Mouse (Mus musculus) liver, embryonic 12.5 days (tissue): ENCODE measurements around the gene Kctd17. TPM values are rescaled to one million over a fixed set of nuclear protein-coding genes. Genes with fewer than 3 reads are reported as not detected.

ENCODE experiments used
- ATAC-seq: fragments of 200-750 bp; cut with Nextera tagmentation; 2 replicates; pipeline ENCODE4 v1.8.0; 2017; ENCODE audit warnings: moderate number of reproducible peaks, mild to moderate bottlenecking, moderate library complexity
- H3K27ac ChIP-seq: fragments of 300-500 bp; sonication (generic); 2 replicates; pipeline ENCODE4 v1.5.1; 2016; ENCODE audit warnings: mild to moderate bottlenecking
- H3K27me3 ChIP-seq: fragments of 300-500 bp; sonication (generic); replicated peaks from 2 replicates; pipeline ENCODE4 v1.6.1; 2016; ENCODE audit warnings: mild to moderate bottlenecking, moderate library complexity
- H3K36me3 ChIP-seq: fragments of 300-500 bp; sonication (generic); 2 replicates; pipeline ENCODE4 v1.6.1; 2016; ENCODE audit warnings: mild to moderate bottlenecking, moderate library complexity
- H3K4me1 ChIP-seq: fragments of 300-500 bp; sonication (generic); 2 replicates; pipeline ENCODE4 v1.6.1; 2016
- H3K4me2 ChIP-seq: fragments of 300-500 bp; sonication (generic); 2 replicates; pipeline ENCODE4 v1.6.1; 2016; ENCODE audit warnings: mild to moderate bottlenecking, moderate library complexity
- H3K4me3 ChIP-seq: fragments of 300-500 bp; sonication (generic); 2 replicates; pipeline ENCODE4 v1.5.1; 2016; ENCODE audit warnings: mild to moderate bottlenecking, moderate library complexity
- H3K9ac ChIP-seq: fragments of 300-500 bp; sonication (generic); 2 replicates; pipeline ENCODE4 v1.6.1; 2016; ENCODE audit warnings: mild to moderate bottlenecking, moderate library complexity
- H3K9me3 ChIP-seq: fragments of 300-500 bp; sonication (generic); replicated peaks from 2 replicates; pipeline ENCODE4 v1.6.1; 2016; ENCODE audit warnings: mild to moderate bottlenecking, moderate library complexity
- WGBS: fragments of 180-500 bp; shearing (Covaris S2); methylation state at CpG from one replicate; pipeline ENCODE4 v1.1.7; 2016; ENCODE audit not compliant: insufficient replicate concordance; 5-methylcytosine and 5-hydroxymethylcytosine counted together
- polyA plus RNA-seq: library from polyadenylated mRNA; unstranded; fragments of >200 nt; fragmentation: Nextera tagmentation; extraction: Ambion mirVana; gene quantifications from 2 replicates; pipeline ENCODE4 v1.2.1, GENCODE M21; 2016

Gene Kctd17
- polyA plus RNA-seq, 1 experiment from 2014 or later = 8.8 TPM

DNA sequence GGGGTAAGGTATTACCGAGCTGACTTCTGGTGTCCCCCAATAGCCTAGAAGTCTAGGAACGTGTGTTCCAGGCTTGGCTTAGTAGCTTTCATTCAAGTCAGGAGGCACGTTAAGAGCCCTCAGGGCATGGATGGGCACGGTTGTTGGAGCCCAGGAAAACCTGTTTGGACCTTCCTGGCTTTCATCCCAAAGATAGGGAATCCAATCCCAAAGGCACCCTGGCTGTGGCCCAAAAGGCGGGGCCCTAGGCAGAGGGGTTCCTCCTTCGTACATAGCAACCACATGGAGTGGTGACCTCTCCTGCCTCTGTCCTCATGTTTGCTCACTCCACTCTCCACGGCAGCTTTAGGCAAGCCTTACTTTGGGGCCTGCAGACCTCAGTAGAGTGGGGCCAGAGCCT, 25.9 kb upstream of the Kctd17 start:
- peak overlapping the region; percentile 65 for H3K27ac ChIP-seq
- peaks cover 13% of the 10 kb centered on the region for H3K36me3 ChIP-seq
- H3K4me3 ChIP-seq = no peak overlapping the region
- no peaks in the 10 kb centered on the region for H3K9me3 ChIP-seq
- no peak for ATAC-seq
- H3K9ac ChIP-seq = peak overlapping the region; percentile 51; the same call in 1 of the 2 replicates
- H3K4me1 ChIP-seq = peaks cover 57% of the 10 kb centered on the region
- WGBS = 74% methylated on average over 7 of the region's 7 CpGs
- peaks cover 6% of the 10 kb centered on the region; the same call in 1 of the 2 replicates for H3K27me3 ChIP-seq
- H3K4me2 ChIP-seq = peak overlapping the region; percentile 93

DNA sequence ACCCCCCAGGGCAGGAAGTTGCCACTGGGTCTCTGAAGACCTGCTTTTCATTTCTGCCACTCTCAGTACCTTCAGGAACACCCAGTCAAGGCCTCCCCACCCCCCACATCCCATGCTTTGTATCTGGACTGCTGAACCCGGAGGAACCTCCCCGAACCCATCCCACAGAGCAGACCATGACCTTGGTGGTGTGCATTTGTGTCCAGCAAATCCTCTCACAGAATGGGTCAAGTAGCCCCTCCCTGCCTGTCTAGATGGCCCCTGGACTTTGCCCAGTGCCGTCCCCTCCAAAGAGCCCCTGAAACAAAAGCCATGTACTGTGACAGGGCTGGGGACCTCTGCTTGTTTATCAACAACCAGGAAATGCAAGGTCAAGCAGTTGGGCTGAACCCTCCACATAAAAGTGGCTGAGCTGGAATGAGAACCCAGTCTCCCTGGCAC, 25.0 kb upstream of the Kctd17 start:
- 61% methylated on average over 3 of the region's 3 CpGs for WGBS
- ATAC-seq = no peak
- H3K9me3 ChIP-seq = no peaks in the 10 kb centered on the region
- peak overlapping the region; percentile 85 for H3K4me3 ChIP-seq
- peak overlapping the region; percentile 93 for H3K4me2 ChIP-seq
- H3K27me3 ChIP-seq = peaks cover 9% of the 10 kb centered on the region
- H3K4me1 ChIP-seq = peaks cover 66% of the 10 kb centered on the region
- peak overlapping the region; percentile 99 for H3K27ac ChIP-seq
- H3K9ac ChIP-seq = peak overlapping the region; percentile 96; the same call in 1 of the 2 replicates
- H3K36me3 ChIP-seq = peaks cover 13% of the 10 kb centered on the region

DNA sequence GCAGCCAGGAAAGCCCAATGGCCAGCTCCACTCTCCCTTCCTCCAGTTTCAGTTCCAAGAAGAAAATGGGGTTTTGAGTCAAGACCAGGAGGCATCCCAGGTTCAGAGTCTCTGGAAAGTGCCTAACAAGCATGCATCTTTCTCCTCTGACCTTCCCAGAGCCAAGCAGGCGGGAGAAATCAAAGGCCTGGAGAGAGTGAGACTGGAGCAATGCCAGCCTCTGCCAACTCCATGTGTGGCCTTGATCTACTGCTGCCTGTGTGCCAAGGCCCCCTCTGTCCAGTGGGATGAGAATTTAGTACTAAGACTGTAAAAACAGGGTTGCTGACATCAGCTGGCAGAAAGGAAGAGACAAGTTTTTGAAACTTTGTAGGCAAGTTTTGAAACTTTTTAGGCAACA, 24.5 kb upstream of the Kctd17 start:
- 63% methylated on average over 1 of the region's 1 CpGs for WGBS
- ATAC-seq = no peak
- Histone ChIP-seq H3K27ac (peak overlapping the region; percentile 99), H3K4me2 (peak overlapping the region; percentile 93), H3K4me1 (peaks cover 72% of the 10 kb centered on the region), H3K9ac (peak overlapping the region; percentile 96), H3K9me3 (no peaks in the 10 kb centered on the region), H3K27me3 (peaks cover 14% of the 10 kb centered on the region), H3K4me3 (peak overlapping the region; percentile 85), H3K36me3 (peaks cover 13% of the 10 kb centered on the region)

DNA sequence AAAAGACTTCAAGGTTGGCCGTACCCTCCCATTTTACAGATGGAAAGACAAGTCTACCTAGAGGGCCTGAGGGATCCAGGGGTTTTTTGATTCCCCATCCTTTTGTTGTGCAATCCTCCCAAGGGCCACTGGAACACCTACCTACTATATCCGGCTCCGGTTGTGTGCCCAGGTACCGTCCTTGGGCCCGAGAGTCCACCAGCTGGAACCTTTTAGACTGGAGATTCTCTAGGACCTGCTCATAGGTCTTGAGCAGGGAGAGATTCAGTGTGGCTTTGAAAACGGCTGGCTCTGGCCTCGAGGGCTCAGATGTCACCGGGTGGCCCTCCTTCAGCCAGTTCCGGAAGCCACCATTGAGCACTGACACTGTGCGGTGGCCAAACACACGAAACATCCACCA, 23.3 kb upstream of the Kctd17 start:
- H3K4me3 ChIP-seq = peak overlapping the region; percentile 85
- no peak for ATAC-seq
- peak overlapping the region; percentile 99 for H3K27ac ChIP-seq
- WGBS = 57% methylated on average over 11 of the region's 11 CpGs
- peaks cover 84% of the 10 kb centered on the region for H3K4me1 ChIP-seq
- peaks cover 7% of the 10 kb centered on the region for H3K36me3 ChIP-seq
- H3K9me3 ChIP-seq = no peaks in the 10 kb centered on the region
- peak overlapping the region; percentile 93 for H3K4me2 ChIP-seq
- H3K27me3 ChIP-seq = peaks cover 22% of the 10 kb centered on the region
- H3K9ac ChIP-seq = peak overlapping the region; percentile 96

DNA sequence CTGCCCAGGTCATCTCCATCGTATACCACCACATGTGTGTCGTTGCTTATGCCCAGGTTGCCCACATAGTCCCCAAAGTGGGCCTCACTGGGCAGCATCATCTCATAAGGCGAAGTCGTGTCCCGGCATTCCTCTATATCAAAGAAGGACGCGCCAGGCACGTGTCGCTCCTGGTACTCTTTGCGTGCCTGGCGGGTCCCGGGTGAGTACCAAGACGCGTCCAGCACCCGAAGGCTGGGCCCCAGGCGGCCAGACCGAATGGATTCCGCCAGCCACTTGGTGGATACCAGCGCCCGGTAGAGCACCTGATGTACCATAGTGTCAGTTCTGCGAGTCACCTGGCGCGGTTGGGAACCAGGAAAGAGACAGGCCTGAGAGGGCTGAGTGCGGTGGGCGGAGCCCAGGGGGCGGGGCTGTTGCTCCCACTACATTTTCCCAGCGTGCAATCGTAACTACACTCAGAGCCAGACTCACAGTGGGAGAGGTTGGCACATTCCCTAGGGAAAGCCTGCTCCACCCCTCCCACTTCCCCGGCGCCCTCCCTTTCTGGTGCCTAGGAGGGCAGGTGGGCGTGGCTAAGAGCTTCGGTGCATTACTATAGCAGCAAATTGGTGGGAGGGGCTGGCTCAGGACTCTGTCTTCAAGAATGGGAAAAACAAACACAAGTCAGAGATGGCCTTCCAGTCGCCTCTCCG, 22.7 kb upstream of the Kctd17 start, which contains the start of gene Tst:
Tst (minus strand) TSS at position 391 of the 695 bp plus-strand sequence.
- peak; percentile 67 for ATAC-seq
- Histone ChIP-seq H3K4me2 (peak within 1 kb of the TSS; percentile 93), H3K36me3 (peaks cover 12% of the 10 kb centered on the region), H3K9ac (peak within 1 kb of the TSS; percentile 96), H3K4me3 (peak within 1 kb of the TSS; percentile 85), H3K4me1 (peaks cover 88% of the 10 kb centered on the region), H3K27me3 (peaks cover 26% of the 10 kb centered on the region), H3K27ac (peak within 1 kb of the TSS; percentile 99), H3K9me3 (no peaks in the 10 kb centered on the region)
- WGBS = 4% methylated on average over 34 of the region's 34 CpGs

DNA sequence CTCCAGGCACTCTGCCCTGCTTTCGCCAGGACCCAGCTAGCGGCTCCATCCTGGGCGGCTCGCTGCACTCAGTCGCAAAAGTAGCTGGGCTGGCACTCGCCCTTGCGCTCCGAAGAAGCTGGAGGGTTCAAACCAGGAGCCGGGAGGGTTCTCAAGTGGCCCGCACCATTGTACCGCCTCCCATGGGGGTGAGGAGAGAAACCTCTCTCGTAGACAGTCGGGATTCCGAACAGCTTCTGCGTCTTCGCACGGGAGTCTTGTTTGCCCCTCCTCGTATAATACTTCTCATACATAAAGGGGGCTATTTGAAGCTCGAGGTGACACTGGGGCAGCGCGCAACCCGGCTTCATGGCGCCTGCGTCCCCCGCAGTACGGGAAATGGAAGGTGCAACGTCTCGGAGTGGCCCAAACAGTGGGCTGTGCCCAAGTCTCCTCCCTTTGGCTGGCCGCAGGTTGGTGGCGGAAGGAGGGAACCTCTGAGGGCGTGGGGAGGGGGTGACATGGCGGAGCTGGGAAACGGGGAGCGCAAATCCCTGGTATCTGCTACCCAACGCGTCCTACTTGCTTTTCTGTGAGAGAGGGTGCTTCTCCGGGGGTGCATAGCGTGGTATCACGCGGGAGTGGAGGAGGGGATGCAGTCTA, 21.9 kb upstream of the Kctd17 start, which contains the start of gene Mpst:
Mpst (plus strand) TSS at position 124 of the 642 bp plus-strand sequence.
- peak within 1 kb of the TSS; percentile 85 for H3K4me3 ChIP-seq
- 1% methylated on average over 40 of the region's 40 CpGs for WGBS
- H3K9ac ChIP-seq = peak within 1 kb of the TSS; percentile 96
- peak within 1 kb of the TSS; percentile 99 for H3K27ac ChIP-seq
- peak; percentile 89 for ATAC-seq
- H3K4me1 ChIP-seq = peaks cover 88% of the 10 kb centered on the region
- H3K9me3 ChIP-seq = no peaks in the 10 kb centered on the region
- H3K27me3 ChIP-seq = peaks cover 33% of the 10 kb centered on the region
- peaks cover 14% of the 10 kb centered on the region for H3K36me3 ChIP-seq
- H3K4me2 ChIP-seq = peak within 1 kb of the TSS; percentile 93

DNA sequence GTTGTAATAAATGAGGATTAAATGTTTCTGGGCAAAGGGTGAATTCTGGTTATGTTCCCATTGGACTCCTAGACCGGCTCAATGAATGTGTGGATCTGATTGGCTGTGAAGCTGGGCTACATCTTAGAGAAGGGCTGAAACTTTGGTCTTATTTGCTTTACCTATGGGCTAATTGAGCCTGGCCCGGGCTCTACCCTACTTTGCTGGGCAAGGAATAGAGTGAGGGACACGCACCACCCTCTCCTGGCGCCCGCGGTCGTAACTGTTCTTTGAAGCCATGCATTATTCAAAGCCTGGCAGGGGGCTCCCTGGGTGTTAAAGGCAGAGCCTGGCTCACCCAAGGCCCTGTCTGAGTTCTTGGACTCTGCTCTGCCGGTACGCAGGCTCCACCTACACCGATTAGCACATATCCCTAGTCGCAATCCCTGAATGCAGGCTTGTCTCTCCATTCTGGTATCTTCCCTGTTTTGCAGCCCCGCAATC, 18.8 kb upstream of the Kctd17 start:
- Histone ChIP-seq H3K27me3 (peaks cover 42% of the 10 kb centered on the region), H3K4me3 (peak overlapping the region; percentile 38), H3K36me3 (peaks cover 37% of the 10 kb centered on the region), H3K4me2 (peak overlapping the region; percentile 93), H3K27ac (peak overlapping the region; percentile 97), H3K9me3 (no peaks in the 10 kb centered on the region), H3K9ac (peak overlapping the region; percentile 52), H3K4me1 (peaks cover 88% of the 10 kb centered on the region)
- WGBS = 32% methylated on average over 12 of the region's 12 CpGs
- no peak for ATAC-seq

DNA sequence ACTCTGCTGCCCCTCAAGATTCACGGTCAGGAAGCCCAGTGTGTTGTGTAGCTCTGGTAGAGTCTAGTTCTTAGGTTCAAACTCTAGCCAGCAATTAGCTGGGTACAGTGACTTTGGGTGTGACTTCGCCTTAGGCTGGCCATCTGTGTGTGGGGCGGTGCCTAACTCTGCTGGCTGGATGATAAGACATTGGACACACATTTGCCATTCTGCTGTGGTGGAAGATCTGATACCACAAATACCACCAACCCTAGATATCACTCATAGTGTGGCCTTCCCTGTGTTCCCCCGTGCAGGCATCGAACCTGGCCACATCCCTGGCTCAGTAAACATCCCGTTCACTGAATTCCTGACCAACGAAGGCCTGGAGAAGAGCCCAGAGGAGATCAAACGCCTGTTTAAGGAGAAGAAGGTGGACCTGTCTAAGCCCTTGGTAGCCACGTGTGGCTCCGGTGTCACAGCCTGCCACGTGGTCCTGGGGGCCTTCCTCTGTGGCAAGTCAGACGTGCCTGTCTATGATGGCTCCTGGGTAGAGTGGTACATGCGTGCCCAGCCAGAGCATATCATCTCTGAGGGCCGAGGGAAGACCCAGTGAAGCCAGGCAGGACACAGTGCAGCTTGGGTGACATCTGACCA, 15.2 kb upstream of the Kctd17 start:
- H3K36me3 ChIP-seq = peaks cover 47% of the 10 kb centered on the region
- ATAC-seq = peak; percentile 94

DNA sequence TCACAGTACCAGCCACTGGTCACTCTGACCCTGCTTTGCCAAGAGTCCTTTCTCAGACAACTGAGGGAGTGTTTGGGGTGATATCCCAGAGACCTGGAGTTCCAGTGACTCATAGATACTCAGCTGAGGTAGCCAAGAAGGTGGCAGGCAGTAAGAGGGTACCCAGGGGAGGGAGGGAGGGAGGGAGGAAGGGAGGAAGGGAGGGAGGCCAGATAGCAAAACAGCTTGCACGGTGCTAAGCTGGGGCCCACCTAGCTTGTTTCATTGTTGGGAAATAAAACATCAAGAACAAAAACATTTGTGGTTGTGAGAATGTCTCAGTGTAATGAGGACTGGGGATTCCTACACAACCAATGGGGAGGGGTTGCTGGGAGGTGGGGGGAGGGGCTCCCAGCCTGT, 14.6 kb upstream of the Kctd17 start:
- Histone ChIP-seq H3K9ac (peak overlapping the region; percentile 72), H3K36me3 (peaks cover 47% of the 10 kb centered on the region), H3K4me2 (peak overlapping the region; percentile 65), H3K9me3 (no peaks in the 10 kb centered on the region), H3K27me3 (peaks cover 39% of the 10 kb centered on the region), H3K4me3 (peak overlapping the region; percentile 20; the same call in 1 of the 2 replicates), H3K27ac (peak overlapping the region; percentile 97), H3K4me1 (peaks cover 93% of the 10 kb centered on the region)
- WGBS = 26% methylated on average over 1 of the region's 1 CpGs
- ATAC-seq = peak; percentile 40

More for the DNA sequence above, 15.2 kb upstream of the Kctd17 start:
- Histone ChIP-seq H3K9me3 (no peaks in the 10 kb centered on the region), H3K27me3 (peaks cover 40% of the 10 kb centered on the region), H3K4me3 (peak overlapping the region; percentile 20; the same call in 1 of the 2 replicates), H3K4me1 (peaks cover 95% of the 10 kb centered on the region), H3K9ac (peak overlapping the region; percentile 72), H3K27ac (peak overlapping the region; percentile 97), H3K4me2 (peak overlapping the region; percentile 65)
- WGBS = 24% methylated on average over 14 of the region's 14 CpGs

DNA sequence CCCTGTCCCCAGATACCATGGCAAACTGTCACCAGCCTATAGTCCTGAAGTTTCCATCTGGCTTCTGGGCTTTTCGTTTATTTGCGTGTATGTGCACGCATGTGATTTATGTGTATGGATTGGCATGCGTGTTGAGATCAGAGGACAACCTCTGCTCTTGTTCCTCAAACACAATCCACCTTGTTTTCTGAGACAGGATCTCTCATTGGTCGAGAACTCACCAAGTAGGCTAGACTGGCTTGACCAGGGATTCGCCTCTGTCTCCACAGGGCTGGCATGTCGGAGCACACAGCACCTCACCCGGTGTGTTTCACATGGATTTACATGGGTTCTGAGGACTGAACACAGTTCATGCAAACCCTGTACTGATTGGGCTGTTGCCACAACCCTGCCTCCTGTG, 14.2 kb upstream of the Kctd17 start:
- Histone ChIP-seq H3K9me3 (no peaks in the 10 kb centered on the region), H3K36me3 (peaks cover 47% of the 10 kb centered on the region), H3K4me1 (peaks cover 89% of the 10 kb centered on the region), H3K4me3 (no peak overlapping the region), H3K27me3 (peaks cover 39% of the 10 kb centered on the region), H3K4me2 (peak overlapping the region; percentile 65), H3K9ac (peak overlapping the region; percentile 72), H3K27ac (peak overlapping the region; percentile 97)
- WGBS = 89% methylated on average over 8 of the region's 8 CpGs
- ATAC-seq = no peak

DNA sequence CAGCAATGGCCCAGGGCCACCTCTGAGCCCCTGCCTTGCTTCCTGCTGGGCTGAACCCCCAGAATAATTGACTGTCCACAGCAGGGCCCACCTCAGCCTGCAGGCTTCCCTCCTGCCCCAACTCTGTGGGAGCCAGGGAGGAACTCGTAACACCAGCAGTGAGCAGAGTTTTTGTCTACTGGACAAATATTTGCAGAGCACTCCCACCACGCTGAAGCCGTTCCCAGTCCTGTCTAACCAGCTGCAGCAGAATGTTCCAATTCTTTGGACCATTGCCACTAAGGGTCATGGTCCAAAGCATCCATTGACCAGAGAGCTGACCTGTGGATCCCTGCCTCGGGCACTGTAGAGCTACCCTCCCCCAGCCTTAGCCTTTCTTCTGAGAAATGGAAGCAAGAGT, 11.4 kb upstream of the Kctd17 start:
- peaks cover 38% of the 10 kb centered on the region for H3K27me3 ChIP-seq
- 55% methylated on average over 4 of the region's 4 CpGs for WGBS
- no peak overlapping the region for H3K4me2 ChIP-seq
- H3K4me1 ChIP-seq = peaks cover 66% of the 10 kb centered on the region
- H3K27ac ChIP-seq = peak overlapping the region; percentile 43
- no peak for ATAC-seq
- H3K9me3 ChIP-seq = no peaks in the 10 kb centered on the region
- no peak overlapping the region for H3K9ac ChIP-seq
- H3K4me3 ChIP-seq = no peak overlapping the region
- peaks cover 28% of the 10 kb centered on the region for H3K36me3 ChIP-seq
